Mouse (Mus musculus) thymus, postnatal 4 days (tissue): ENCODE data around the gene Srek1ip1.

Experiments used
- DNase-seq: peaks from one replicate; pipeline ENCODE4 v3.0.0; 2021

Srek1ip1 gene

GRCm38 (mm10) chr13:104792184-104792583, at the start of gene Srek1ip1:
Srek1ip1 (plus strand) TSS chr13:104792484.
- no peak for DNase-seq

- DNase-seq = no peak
These were observed 49.4 kb upstream of the Srek1ip1 start for GRCm38 (mm10) chr13:104742866-104743265.

- DNase-seq = no peak
These were observed 45.3 kb upstream of the Srek1ip1 start for GRCm38 (mm10) chr13:104747032-104747431.

GRCm38 (mm10) chr13:104759381-104759780, 32.9 kb upstream of the Srek1ip1 start:
- no peak for DNase-seq

- DNase-seq = no peak
These were observed 29.9 kb upstream of the Srek1ip1 start for GRCm38 (mm10) chr13:104762401-104762800.

- DNase-seq = no peak
These were observed 29.1 kb upstream of the Srek1ip1 start for GRCm38 (mm10) chr13:104763193-104763592.

- DNase-seq = no peak
These were observed 13.1 kb upstream of the Srek1ip1 start for GRCm38 (mm10) chr13:104779104-104779670.

GRCm38 (mm10) chr13:104787260-104787659, 5.0 kb upstream of the Srek1ip1 start:
- DNase-seq = no peak

GRCm38 (mm10) chr13:104789663-104790062, 2.6 kb upstream of the Srek1ip1 start:
- peak; percentile 13 for DNase-seq

GRCm38 (mm10) chr13:104794421-104794820, 2.1 kb downstream of the Srek1ip1 start:
- DNase-seq = no peak

GRCm38 (mm10) chr13:104799067-104799466, 6.8 kb downstream of the Srek1ip1 start:
- no peak for DNase-seq

- DNase-seq = no peak
These were observed 7.4 kb downstream of the Srek1ip1 start for GRCm38 (mm10) chr13:104799566-104800182.

GRCm38 (mm10) chr13:104805681-104806080, 13.4 kb downstream of the Srek1ip1 start:
- no peak for DNase-seq

GRCm38 (mm10) chr13:104816270-104816634, 24.0 kb downstream of the Srek1ip1 start:
- DNase-seq = no peak

- peak; percentile 84 for DNase-seq
These were observed 24.6 kb downstream of the Srek1ip1 start, which contains the start of gene Cwc27 for GRCm38 (mm10) chr13:104816635-104817571. Cwc27 (minus strand) TSS chr13:104817142.

- DNase-seq = peak; percentile 23
These were observed 25.4 kb downstream of the Srek1ip1 start for GRCm38 (mm10) chr13:104817696-104818095.

- DNase-seq = no peak
These were observed 28.9 kb downstream of the Srek1ip1 start for GRCm38 (mm10) chr13:104821192-104821591.

GRCm38 (mm10) chr13:104821908-104822307, 29.6 kb downstream of the Srek1ip1 start:
- no peak for DNase-seq

GRCm38 (mm10) chr13:104822411-104822838, 30.1 kb downstream of the Srek1ip1 start:
- no peak for DNase-seq

GRCm38 (mm10) chr13:104825470-104825869, 33.2 kb downstream of the Srek1ip1 start:
- DNase-seq = no peak

GRCm38 (mm10) chr13:104832811-104833210, 40.5 kb downstream of the Srek1ip1 start:
- no peak for DNase-seq

GRCm38 (mm10) chr13:104837628-104838027, 45.3 kb downstream of the Srek1ip1 start:
- no peak for DNase-seq

GRCm38 (mm10) chr13:104841937-104842336, 49.7 kb downstream of the Srek1ip1 start:
- DNase-seq = no peak
